In the genomic region with DNA sequence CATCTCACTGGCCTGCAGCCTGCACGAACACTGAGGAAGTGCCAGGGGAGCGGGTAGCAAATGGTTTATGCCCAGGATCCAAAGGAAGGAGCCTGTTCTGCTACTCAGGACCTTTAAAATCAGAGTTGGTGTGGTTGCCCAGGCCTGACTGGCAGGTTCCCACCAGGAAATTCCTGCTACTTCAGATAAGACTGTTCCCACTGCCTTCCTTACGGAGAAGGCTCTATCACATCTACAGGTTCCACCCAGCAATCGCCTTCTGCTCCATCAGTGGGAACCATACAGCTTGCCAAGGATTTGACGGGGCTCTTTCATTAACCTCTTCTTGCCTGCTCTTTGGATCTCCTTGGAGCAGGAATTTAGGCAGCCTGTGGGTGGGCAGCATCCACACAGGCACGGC, we compare ENCODE assay signal across 42 mouse cellular contexts. TPM values are rescaled to one million over a fixed set of nuclear protein-coding genes. Genes with fewer than 3 reads are reported as not detected.
A peak's percentile ranks its signal among the peaks of the same experiment; 100 is the strongest.
DNase-seq lines count a peak whose midpoint lies in the region; ATAC-seq and TF ChIP-seq lines count a peak whose summit lies in the region.
"Had no signal": no experiment of that assay in that cellular context is flagged by ENCODE, and none has a peak within 500 bp of the region (broad histone marks: within the 10 kb centered on the region; RNA-seq: fewer than 3 reads in every experiment).

No protein-coding gene starts in this region.

- H3K36me3 ChIP-seq in hindbrain, postnatal 0 days (ENCODE audit: insufficient read depth, low read length): no peaks in the 10 kb centered on the region
- H3K36me3 ChIP-seq in hindbrain, embryonic 12.5 days: no peaks in the 10 kb centered on the region
- H3K36me3 ChIP-seq in lung, embryonic 15.5 days: no peaks in the 10 kb centered on the region
- H3K36me3 ChIP-seq: embryonic facial prominence, embryonic 13.5 days; forebrain, embryonic 10.5 days; forebrain, embryonic 15.5 days; hindbrain, embryonic 13.5 days; limb, embryonic 13.5 days; midbrain, embryonic 10.5 days; neural tube, embryonic 13.5 days had no signal

- H3K4me2 ChIP-seq in hindbrain, postnatal 0 days (ENCODE audit: low read depth, low read length): no peak overlapping the region
- H3K4me2 ChIP-seq in hindbrain, embryonic 12.5 days (replicated peaks): no peak overlapping the region
- no peak overlapping the region for H3K4me2 ChIP-seq in lung, embryonic 15.5 days
- H3K4me2 ChIP-seq: embryonic facial prominence, embryonic 13.5 days; forebrain, embryonic 15.5 days; hindbrain, embryonic 13.5 days; limb, embryonic 13.5 days; liver, embryonic 11.5 days; neural tube, embryonic 13.5 days had no signal

- no peak for TF ChIP-seq CTCF in hindbrain, postnatal 0 days (IDR thresholded peaks at IDR 0.05; ENCODE audit: low read depth)
- TF ChIP-seq CTCF in layer of hippocampus, adult 2 months (conservative IDR thresholded peaks at IDR 0.05): no peak

- H3K4me3 ChIP-seq in hindbrain, postnatal 0 days (ENCODE audit: low read length): no peak overlapping the region
- H3K4me3 ChIP-seq in hindbrain, embryonic 12.5 days: no peak overlapping the region
- H3K4me3 ChIP-seq in lung, embryonic 15.5 days: no peak overlapping the region
- no peak overlapping the region for H3K4me3 ChIP-seq in layer of hippocampus, adult 2 months
- H3K4me3 ChIP-seq: embryonic facial prominence, embryonic 13.5 days; forebrain, embryonic 10.5 days; forebrain, embryonic 15.5 days; heart, adult 2 months; hindbrain, embryonic 13.5 days; limb, embryonic 13.5 days; midbrain, embryonic 10.5 days; myocyte; neural tube, embryonic 13.5 days had no signal

- H3K4me1 ChIP-seq in hindbrain, postnatal 0 days (ENCODE audit: insufficient read depth, low read length): no peaks in the 10 kb centered on the region
- H3K4me1 ChIP-seq in hindbrain, embryonic 12.5 days: peaks cover 8% of the 10 kb centered on the region; the same call in 1 of the 2 replicates
- no peaks in the 10 kb centered on the region for H3K4me1 ChIP-seq in lung, embryonic 15.5 days
- H3K4me1 ChIP-seq: embryonic facial prominence, embryonic 13.5 days; forebrain, embryonic 10.5 days; forebrain, embryonic 15.5 days; limb, embryonic 13.5 days; midbrain, embryonic 10.5 days; neural tube, embryonic 13.5 days had no signal

- DNase-seq in cerebellum, postnatal 14 days: peak; percentile 65 to 66
- DNase-seq in cerebellum, postnatal 4 days (ENCODE audit: low spot score in 2 of 2): no peak
- peak; percentile 34 for DNase-seq in hindbrain, postnatal 0 days (ENCODE audit: low spot score)
- peak; percentile 87 for DNase-seq in lung, postnatal 25 days (ENCODE audit: low spot score)
- DNase-seq in layer of hippocampus, adult 2 months (ENCODE audit: low spot score in 2 of 2): no peak
- DNase-seq in layer of hippocampus, postnatal 10 days (ENCODE audit: low spot score in 2 of 2): no peak
- DNase-seq: adrenal gland, postnatal 25 days; cerebellum, adult 18-20 months; heart, adult 2 months; kidney, postnatal 14 days; right cerebral cortex, postnatal 14 days; thymus, postnatal 36 days had no signal

- H3K27ac ChIP-seq in hindbrain, postnatal 0 days: no peak overlapping the region
- H3K27ac ChIP-seq in hindbrain, embryonic 12.5 days: no peak overlapping the region
- no peak overlapping the region for H3K27ac ChIP-seq in lung, embryonic 15.5 days
- no peak overlapping the region for H3K27ac ChIP-seq in layer of hippocampus, adult 2 months
- H3K27ac ChIP-seq: embryonic facial prominence, embryonic 13.5 days; forebrain, embryonic 10.5 days; forebrain, embryonic 15.5 days; heart, adult 2 months; hindbrain, embryonic 13.5 days; limb, embryonic 13.5 days; midbrain, embryonic 10.5 days; neural tube, embryonic 13.5 days had no signal

- 63% methylated on average over 6 of the region's 6 CpGs for WGBS in hindbrain, postnatal 0 days
- 83% methylated on average over 6 of the region's 6 CpGs for WGBS in hindbrain, embryonic 12.5 days
- 53% methylated on average over 6 of the region's 6 CpGs for WGBS in lung, embryonic 15.5 days

- H3K9ac ChIP-seq in hindbrain, postnatal 0 days (replicated peaks; ENCODE audit: low read length): no peak overlapping the region
- H3K9ac ChIP-seq in hindbrain, embryonic 12.5 days: no peak overlapping the region
- no peak overlapping the region for H3K9ac ChIP-seq in lung, embryonic 15.5 days
- H3K9ac ChIP-seq: embryonic facial prominence, embryonic 13.5 days; forebrain, embryonic 15.5 days; hindbrain, embryonic 13.5 days; limb, embryonic 13.5 days; neural tube, embryonic 13.5 days had no signal

- ATAC-seq in hindbrain, postnatal 0 days: no peak
- ATAC-seq in hindbrain, embryonic 12.5 days (ENCODE audit: low FRiP score): no peak
- 0 out of 2 replicates have a peak, but pooled peaks have one; percentile 6 for ATAC-seq in lung, embryonic 15.5 days (ENCODE audit: borderline replicate concordance, extremely low read depth, low FRiP score, low TSS enrichment)
- ATAC-seq: forebrain, embryonic 15.5 days; intestine, postnatal 0 days; midbrain, embryonic 16.5 days; Patski had no signal

- H3K9me3 ChIP-seq in hindbrain, postnatal 0 days (ENCODE audit: low read length): no peaks in the 10 kb centered on the region
- no peaks in the 10 kb centered on the region for H3K9me3 ChIP-seq in hindbrain, embryonic 12.5 days (replicated peaks)
- no peaks in the 10 kb centered on the region for H3K9me3 ChIP-seq in lung, embryonic 15.5 days
- H3K9me3 ChIP-seq: embryonic facial prominence, embryonic 13.5 days; forebrain, embryonic 10.5 days; forebrain, embryonic 15.5 days; hindbrain, embryonic 13.5 days; limb, embryonic 13.5 days; midbrain, embryonic 10.5 days; neural tube, embryonic 13.5 days had no signal

- H3K27me3 ChIP-seq in hindbrain, postnatal 0 days (ENCODE audit: insufficient read depth, low read length): no peaks in the 10 kb centered on the region
- H3K27me3 ChIP-seq in hindbrain, embryonic 12.5 days: no peaks in the 10 kb centered on the region
- H3K27me3 ChIP-seq in lung, embryonic 15.5 days: no peaks in the 10 kb centered on the region
- H3K27me3 ChIP-seq: embryonic facial prominence, embryonic 13.5 days; forebrain, embryonic 15.5 days; limb, embryonic 13.5 days; neural tube, embryonic 13.5 days had no signal

RNA-seq across cellular contexts. Expression of a gene that starts 7.0 kb away (rescaled TPM):
- not detected in 2 replicates for total RNA-seq in hindbrain, postnatal 0 days (2014; rRNA removed)
- polyA plus RNA-seq in hindbrain, postnatal 0 days (2015; fragmentation: Nextera tagmentation; extraction: Ambion mirVana): not detected in 2 replicates
- not detected in 2 replicates for polyA plus RNA-seq in hindbrain, embryonic 12.5 days (2016; fragmentation: Nextera tagmentation; extraction: Ambion mirVana)
- polyA plus RNA-seq in lung, embryonic 15.5 days (2015; fragmentation: Nextera tagmentation; extraction: Ambion mirVana): 0.20 and 0.36 TPM in 2 replicates
- total RNA-seq in layer of hippocampus, adult 2 months (2021): not detected
- not detected for total RNA-seq in layer of hippocampus, postnatal 10 days (2021)
- total RNA-seq: adrenal gland, postnatal 25 days; common myeloid progenitor, adult 5-6 weeks; gastrocnemius, adult 18-20 months; gastrocnemius, postnatal 4 days; heart, adult 2 months; heart, postnatal 25 days; layer of hippocampus, adult 18-20 months; layer of hippocampus, postnatal 25 days; left cerebral cortex, adult 8-10 months; left cerebral cortex, postnatal 36 days; megakaryocyte progenitor cell, adult 5-6 weeks; MEL had no signal
- polyA plus RNA-seq: embryonic facial prominence, embryonic 13.5 days; forebrain, embryonic 10.5 days; frontal cortex, adult 2 months; heart, adult 2 months; heart, embryonic 14.5 days; intestine, postnatal 0 days; kidney, embryonic 14.5 days; limb, embryonic 13.5 days; liver, embryonic 11.5 days; liver, embryonic 16.5 days; midbrain, embryonic 10.5 days; midbrain, embryonic 16.5 days; myocyte; neural tube, embryonic 13.5 days; Patski; small intestine, adult 2 months; stomach, embryonic 14.5 days had no signal

RNA-seq across cellular contexts. Expression of a gene that starts 19.7 kb away (rescaled TPM):
- total RNA-seq in hindbrain, postnatal 0 days (2014; rRNA removed): 31.1 and 35.9 TPM in 2 replicates
- 10.3 and 11.1 TPM in 2 replicates for polyA plus RNA-seq in hindbrain, postnatal 0 days (2015; fragmentation: Nextera tagmentation; extraction: Ambion mirVana)
- polyA plus RNA-seq in hindbrain, embryonic 12.5 days (2016; fragmentation: Nextera tagmentation; extraction: Ambion mirVana): 1.3 and 1.6 TPM in 2 replicates
- 7.5 and 9.4 TPM in 2 replicates for polyA plus RNA-seq in lung, embryonic 15.5 days (2015; fragmentation: Nextera tagmentation; extraction: Ambion mirVana)
- 1 to 10 TPM; 6.4 to 6.8 TPM for total RNA-seq in layer of hippocampus, adult 2 months (2021)
- 10 to 100 TPM; 11.1 to 12.6 TPM for total RNA-seq in layer of hippocampus, postnatal 10 days (2021)
- total RNA-seq: MEL had no signal

RNA-seq across cellular contexts. Expression of a gene that starts 20.5 kb away (rescaled TPM):
- 4.3 and 7.9 TPM in 2 replicates for total RNA-seq in hindbrain, postnatal 0 days (2014; rRNA removed)
- 2.4 and 3.0 TPM in 2 replicates for polyA plus RNA-seq in hindbrain, postnatal 0 days (2015; fragmentation: Nextera tagmentation; extraction: Ambion mirVana)
- 0.85 and 1.2 TPM in 2 replicates for polyA plus RNA-seq in hindbrain, embryonic 12.5 days (2016; fragmentation: Nextera tagmentation; extraction: Ambion mirVana)
- polyA plus RNA-seq in lung, embryonic 15.5 days (2015; fragmentation: Nextera tagmentation; extraction: Ambion mirVana): 0.34 and 0.62 TPM in 2 replicates
- total RNA-seq in layer of hippocampus, adult 2 months (2021): 1 to 10 TPM; 1.1 to 1.4 TPM
- total RNA-seq in layer of hippocampus, postnatal 10 days (2021): under 1 TPM; 0.76 to 0.82 TPM
- total RNA-seq: common myeloid progenitor, adult 5-6 weeks; gastrocnemius, adult 18-20 months; heart, adult 2 months had no signal
- polyA plus RNA-seq: myocyte, Patski had no signal

RNA-seq across cellular contexts. Expression of a gene that starts 34.3 kb away (rescaled TPM):
- total RNA-seq in hindbrain, postnatal 0 days (2014; rRNA removed): 45.9 and 52.9 TPM in 2 replicates
- 55.9 and 57.8 TPM in 2 replicates for polyA plus RNA-seq in hindbrain, postnatal 0 days (2015; fragmentation: Nextera tagmentation; extraction: Ambion mirVana)
- polyA plus RNA-seq in hindbrain, embryonic 12.5 days (2016; fragmentation: Nextera tagmentation; extraction: Ambion mirVana): 25.6 and 27.0 TPM in 2 replicates
- polyA plus RNA-seq in lung, embryonic 15.5 days (2015; fragmentation: Nextera tagmentation; extraction: Ambion mirVana): 34.2 and 39.8 TPM in 2 replicates
- 10 to 100 TPM; 47.3 to 49.6 TPM for total RNA-seq in layer of hippocampus, adult 2 months (2021)
- 10 to 100 TPM; 31.6 to 42.5 TPM for total RNA-seq in layer of hippocampus, postnatal 10 days (2021)

RNA-seq across cellular contexts. Expression of a gene that starts 49.2 kb away (rescaled TPM):
- 265 and 283 TPM in 2 replicates for total RNA-seq in hindbrain, postnatal 0 days (2014; rRNA removed)
- 127 and 137 TPM in 2 replicates for polyA plus RNA-seq in hindbrain, postnatal 0 days (2015; fragmentation: Nextera tagmentation; extraction: Ambion mirVana)
- polyA plus RNA-seq in hindbrain, embryonic 12.5 days (2016; fragmentation: Nextera tagmentation; extraction: Ambion mirVana): 122 and 136 TPM in 2 replicates
- 64.3 and 67.8 TPM in 2 replicates for polyA plus RNA-seq in lung, embryonic 15.5 days (2015; fragmentation: Nextera tagmentation; extraction: Ambion mirVana)
- total RNA-seq in layer of hippocampus, adult 2 months (2021): 100 to 1,000 TPM; 138 to 143 TPM
- 100 to 1,000 TPM; 184 to 190 TPM for total RNA-seq in layer of hippocampus, postnatal 10 days (2021)

Comparison
In these comparisons a context has a peak if more than half of its experiments do, and no peak if none do; other contexts are left out.
1. DNase-seq: peak in cerebellum, postnatal 14 days (2 of 2), hindbrain, postnatal 0 days (single experiment) and lung, postnatal 25 days (single experiment); none in cerebellum, postnatal 4 days (0 of 2), layer of hippocampus, adult 2 months (0 of 2) and layer of hippocampus, postnatal 10 days (0 of 2).